Mouse (Mus musculus) hematopoietic stem cell, adult 5-6 weeks (primary cell): ENCODE results near the gene Allc. TPM values are rescaled to one million over a fixed set of nuclear protein-coding genes. Genes with fewer than 3 reads are reported as not detected.
A peak's percentile ranks its signal among the peaks of the same experiment; 100 is the strongest.

Source experiments
- ATAC-seq, 2 experiments: fragments of 125-278 bp in 1 of 2; replicated peaks in 1 of 2; 2 replicates each; pipeline ENCODE4 v1.8.0; 2016 to 2017; ENCODE audit warnings: inconsistent platforms in 2 of 2, mild to moderate bottlenecking in 2 of 2, moderate number of reproducible peaks in 2 of 2, low read depth in 1 of 2, moderate TSS enrichment in 1 of 2; ENCODE audit not compliant: low FRiP score in 2 of 2, poor library complexity in 2 of 2, severe bottlenecking in 2 of 2, insufficient read depth in 1 of 2, low TSS enrichment in 1 of 2
- total RNA-seq: library from RNA; stranded (forward); fragments of 172-1452, 232-1000 nt; gene quantifications from 2 replicates; pipeline ENCODE4 v1.2.3, GENCODE M21; 2017

Allc gene
- total RNA-seq = not detected in 2 replicates

DNA sequence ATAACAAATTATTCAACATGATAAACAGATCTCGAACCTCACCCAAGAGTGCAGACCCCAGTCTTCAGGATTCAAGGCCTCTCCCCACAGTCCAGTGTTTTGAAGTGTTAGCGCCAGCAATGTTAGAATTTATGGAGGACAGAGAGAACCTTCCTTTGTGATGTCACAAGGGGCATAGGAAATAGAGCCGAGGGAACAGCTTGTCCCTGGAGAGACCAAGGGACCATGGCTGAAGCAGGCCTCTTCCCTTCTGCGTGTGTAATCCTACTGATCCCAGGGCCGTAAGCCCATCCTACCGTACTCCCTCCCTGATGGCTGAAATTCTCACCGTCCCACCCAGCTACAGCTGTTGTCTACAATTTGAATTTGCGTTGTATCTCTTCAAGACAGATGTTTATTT, at the start of gene Allc:
Gene Allc (minus strand): TSS at position 101 of the 400 bp plus-strand sequence.
- ATAC-seq = no peak

DNA sequence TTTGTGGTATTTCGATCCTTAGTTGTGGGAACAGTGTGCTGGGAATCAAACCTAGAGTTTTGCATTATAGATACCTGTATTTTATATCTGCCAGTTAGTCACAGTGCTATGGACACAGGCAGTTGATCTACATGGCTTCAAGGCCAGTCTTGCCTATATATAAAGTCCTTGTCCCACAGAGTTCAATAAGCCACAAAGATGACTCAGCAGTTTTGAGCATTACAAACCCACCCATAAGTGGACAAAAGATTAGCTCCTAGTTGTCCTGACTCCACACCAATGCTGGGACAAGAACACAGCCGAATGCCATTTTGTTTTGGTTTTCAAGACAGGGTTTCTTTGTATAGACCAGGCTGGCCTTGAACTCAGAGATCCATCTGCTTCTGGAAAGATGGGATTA, 46.1 kb upstream of the Allc start:
- no peak for ATAC-seq

DNA sequence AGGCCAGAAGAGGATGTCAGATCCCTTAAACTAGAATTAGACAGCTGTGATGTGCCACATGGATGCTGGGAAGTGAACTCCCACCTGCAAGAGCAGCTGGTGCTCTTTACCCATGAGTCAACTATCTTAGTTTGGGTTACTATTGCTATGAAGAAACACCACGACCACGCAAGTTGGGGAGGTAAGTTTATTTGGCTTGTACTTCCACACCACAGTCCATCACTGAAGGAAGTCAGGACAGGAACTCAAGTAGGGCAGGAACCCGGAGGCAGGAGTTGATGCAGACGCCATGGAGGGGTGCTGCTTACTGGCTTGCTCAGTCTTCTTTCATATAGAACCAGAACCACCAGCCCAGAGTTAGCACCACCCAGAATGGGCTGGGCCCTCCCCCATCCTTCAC, 44.8 kb upstream of the Allc start:
- no peak for ATAC-seq

DNA sequence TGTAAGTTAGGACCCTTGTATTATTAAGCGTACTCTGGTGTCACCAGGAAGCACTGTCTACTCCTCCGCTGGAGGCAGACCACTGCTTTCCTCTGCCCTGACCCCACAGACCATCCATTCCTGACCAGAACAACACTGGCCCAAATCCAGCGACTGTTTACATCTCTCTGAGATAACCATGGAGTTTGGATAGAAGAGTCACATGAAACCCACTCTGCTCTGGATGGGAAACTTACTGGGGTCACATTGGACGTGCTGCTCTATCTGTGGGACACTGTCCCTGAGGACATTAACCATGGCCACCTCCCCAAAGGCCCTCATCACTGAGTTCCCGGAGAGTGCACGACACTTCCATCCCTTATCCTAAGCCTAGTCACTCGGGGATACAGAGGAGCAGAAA, 43.1 kb upstream of the Allc start:
- ATAC-seq = no peak

DNA sequence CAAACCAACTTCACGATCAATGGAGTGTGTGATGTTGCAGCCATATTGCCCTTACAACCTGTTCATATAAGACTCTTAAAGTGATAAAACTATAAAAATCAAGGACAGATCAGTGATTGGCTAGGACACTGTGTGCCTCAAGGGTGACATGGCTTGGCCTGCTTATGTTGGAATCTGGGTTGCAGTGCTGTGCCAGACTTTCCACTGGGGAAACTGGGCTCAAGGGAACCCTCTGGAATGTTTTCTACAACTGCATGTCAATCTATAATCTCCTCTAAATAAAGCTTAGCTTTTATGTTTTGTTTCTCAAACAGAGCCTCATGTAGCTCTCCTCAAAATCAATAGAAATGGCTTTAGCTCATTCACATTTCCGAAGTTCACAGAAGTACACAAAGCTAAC, 41.9 kb upstream of the Allc start:
- ATAC-seq = no peak

DNA sequence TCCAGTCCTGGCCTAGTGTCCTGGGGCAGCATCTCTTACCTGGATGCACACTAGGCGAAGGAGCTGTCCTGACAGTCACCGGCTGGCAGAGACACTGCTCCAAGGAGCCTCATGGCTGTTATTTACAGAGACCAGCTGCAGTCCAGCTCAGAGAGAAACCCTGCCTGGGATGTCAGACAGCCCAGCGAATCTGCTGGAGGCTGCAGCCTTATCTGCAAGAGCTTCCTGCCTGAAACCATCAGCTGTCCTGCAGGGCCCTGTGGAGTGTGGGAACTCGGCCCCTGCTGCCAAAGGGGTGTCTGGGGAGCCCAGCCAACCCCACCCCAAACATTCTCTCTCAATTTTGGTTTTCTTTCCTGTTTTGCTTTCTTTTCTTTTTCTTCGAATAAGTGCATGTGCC, 40.9 kb upstream of the Allc start, which contains the start of gene Colec11:
Gene Colec11 (minus strand): TSS at position 183 of the 400 bp plus-strand sequence.
- ATAC-seq = no peak

DNA sequence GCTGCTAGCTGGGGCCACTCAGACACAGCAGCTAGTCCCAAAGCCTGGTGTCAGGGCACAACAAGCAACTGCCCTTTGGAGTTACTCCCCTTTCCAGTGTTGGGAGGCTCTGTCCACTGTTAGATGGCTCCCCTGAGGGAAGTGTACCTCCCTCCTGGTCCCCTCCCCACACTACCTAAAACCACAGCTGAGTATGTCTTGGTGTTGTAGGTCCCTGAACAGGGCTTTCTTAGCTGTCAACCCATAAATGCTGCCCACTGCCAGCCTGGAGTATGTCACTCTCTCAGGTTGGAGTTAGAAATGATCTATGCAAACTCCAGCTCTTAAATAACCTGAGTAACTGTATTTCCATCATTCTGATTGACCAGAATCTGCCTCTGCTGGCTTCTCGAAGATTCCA, 40.3 kb upstream of the Allc start:
- ATAC-seq = no peak

DNA sequence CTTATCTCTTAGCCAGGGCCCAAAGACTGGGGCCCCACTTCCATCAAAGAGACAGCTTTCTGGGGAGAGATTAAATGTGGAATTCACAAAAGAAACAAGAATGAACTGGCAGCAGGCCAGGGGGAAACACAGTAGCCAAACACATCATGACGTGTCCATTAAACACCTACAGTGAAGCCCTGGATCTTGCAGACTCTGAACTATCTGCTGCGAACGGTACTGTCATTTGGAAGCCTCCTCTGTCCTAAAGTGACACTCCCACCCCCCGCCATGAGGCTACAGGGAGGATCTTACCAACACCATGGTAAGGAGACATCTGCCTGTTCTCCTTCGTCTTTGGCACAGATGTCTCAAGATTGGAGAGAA, 39.8 kb upstream of the Allc start:
- ATAC-seq = no peak

DNA sequence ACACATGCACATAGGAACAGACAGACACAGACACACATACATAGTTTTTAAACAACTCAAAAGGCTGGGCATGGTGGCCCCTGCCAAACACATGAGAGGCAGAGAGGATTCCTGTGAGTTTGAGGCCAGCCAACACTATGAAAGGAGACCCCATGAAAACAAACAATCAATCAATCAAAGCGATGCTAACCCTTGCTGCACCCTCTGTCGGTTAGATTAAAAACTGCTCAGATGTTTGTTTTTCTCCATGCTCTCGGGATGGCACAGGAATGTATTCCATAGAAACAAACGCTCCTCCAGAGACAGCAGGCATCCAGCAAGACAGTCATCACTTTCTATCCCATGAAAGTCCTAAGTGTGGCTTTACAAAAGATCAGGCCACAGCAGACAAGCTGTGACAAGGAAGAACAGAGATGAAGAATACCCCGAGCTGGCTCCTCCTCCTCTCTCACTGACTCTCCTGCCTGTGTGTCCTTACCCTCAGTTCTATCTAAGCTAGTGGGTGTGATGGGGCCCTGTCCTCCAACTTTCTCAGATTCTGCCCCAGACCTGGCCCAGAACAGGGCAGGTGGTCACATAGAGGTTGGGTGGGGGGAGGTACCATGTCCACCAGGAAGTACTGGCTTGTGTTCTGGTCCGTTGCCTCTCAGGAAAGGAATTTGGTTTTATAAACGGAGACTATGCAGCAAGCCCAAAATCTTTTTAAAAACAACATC, 39.3 kb upstream of the Allc start:
- ATAC-seq = 0 out of 4 replicates have a peak, but pooled peaks of 1 of the 2 experiments have one; percentile 9

DNA sequence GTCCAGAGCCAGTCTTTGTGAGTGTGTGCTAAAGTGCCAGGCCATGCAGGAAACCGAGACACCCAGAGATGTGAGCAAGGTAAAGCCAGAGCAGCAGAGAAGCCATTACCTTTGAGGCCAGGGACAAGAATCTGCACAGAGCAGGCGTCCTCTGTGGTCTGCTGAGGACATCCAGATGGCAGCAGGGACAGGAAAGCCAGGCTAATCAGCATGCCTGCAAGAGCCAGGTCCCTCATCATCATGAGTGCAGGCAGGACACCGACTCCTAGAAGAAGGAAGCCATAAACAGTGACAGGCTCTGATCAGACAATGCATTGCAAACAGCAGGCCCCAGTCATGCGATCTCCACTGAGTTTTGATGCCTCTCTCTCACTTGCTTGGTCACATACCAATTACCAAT, 35.0 kb upstream of the Allc start:
- no peak for ATAC-seq

DNA sequence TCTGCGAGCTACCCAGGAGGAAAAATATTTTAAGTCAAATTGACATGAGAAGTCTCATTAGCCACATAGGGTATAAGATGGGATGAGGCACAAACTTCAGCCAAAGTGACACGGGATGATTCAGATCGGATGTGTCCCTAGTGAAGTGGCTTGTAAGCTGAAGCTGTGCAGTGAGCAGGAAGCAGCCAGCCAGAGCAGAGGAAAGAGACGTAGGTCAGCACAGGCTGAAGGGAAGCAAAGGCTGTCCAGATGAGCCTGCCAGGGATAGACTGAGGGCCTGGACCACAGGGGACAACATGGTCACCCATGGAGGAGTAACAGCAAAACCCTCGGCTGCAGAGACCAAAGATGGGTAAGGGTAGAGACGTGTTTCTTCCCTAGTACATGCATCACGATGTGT, 32.1 kb upstream of the Allc start:
- no peak for ATAC-seq

DNA sequence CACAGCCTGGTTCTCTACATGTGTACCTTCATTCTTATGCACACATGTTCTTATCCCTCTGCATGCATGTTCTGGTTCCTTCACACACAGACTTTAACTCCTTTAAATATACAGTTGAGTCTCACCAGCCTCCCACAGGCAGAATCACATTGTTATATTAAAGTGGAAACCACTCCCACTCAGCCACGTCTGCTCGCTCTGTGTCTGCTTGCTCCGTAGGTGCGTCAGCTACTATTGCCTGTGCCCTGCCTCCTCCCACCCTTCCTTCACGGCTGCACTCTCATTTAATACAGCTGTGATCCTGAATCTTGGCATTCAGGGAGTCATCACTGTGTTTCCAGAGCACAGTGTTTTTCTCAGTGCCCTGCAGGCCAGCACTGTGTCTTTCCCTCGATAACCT, 30.1 kb upstream of the Allc start:
- ATAC-seq = no peak

DNA sequence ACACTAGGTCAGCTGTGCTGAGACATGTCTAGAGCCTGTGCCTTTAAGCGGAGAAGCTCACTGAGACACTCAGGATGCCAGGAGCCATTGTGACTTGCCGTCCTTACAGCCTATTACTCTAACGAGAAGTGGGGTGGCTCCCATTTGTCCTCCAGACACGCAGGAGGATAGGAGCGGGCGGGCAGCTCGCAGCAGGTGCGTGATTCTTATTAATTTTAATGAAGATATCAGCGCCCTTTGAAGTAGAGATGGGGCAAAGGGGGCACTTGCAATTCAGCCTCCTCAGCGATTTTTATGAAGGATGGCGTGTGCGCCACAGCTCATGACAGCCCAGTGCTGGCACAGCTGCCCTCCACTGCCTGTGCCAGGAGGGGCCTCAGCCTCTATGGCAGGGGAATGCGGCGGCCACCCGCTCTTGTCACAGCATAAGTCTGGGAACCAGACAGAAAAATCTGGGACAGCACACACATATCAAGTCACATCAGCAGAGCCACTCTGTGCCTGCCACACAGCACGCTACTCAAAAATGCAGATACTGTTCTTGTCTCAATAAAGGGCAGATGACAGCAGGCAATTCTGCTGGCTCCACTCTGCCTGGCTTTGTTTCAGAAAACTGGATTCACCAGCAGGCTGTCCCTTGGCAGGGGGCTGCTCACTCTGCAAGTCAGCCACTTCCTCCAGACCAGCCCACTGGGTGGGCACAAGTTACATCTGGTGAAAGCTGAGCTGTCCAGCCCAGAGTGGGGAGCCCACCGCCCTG, 25.4 kb upstream of the Allc start:
- ATAC-seq = no peak

DNA sequence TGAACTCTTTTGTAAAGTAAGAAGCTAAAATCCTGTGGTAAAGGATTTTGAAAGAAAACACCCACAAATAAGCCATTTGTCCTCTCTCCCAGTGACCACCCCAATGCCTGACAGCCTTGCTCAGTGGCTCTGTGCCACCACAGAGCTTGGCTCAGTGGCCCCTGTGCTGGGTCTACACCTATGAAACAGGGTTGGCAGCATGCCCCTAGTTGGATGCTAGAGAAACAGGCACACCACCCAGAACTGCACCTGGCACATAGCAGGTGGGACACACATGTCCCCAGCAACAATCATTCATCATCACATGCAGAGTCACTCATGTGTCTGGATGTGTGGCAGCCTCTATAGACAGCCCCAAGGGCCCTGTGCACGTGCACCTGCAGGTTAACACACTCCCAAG, 21.2 kb upstream of the Allc start:
- no peak for ATAC-seq

DNA sequence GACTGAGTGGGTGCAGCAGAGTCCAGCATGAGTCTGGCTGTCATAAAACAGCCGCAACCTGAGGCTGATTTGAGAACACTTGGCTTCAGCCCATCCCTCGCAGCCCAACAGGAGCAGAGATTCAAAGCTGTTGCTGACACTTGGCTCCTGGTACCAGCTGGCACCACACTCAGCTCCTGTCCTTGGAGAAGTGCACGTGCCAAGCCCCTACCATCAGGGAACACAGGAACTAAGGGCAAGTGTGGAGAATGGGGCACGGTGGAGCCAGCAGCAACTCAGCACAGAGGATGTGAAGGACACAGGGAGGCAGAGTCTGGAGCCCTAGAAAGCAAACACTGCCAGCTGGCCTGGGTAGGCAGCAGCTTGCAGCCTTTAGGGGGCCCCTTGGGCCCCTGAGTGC, 19.9 kb upstream of the Allc start:
- no peak; a peak in 1 of 4 replicates for ATAC-seq

DNA sequence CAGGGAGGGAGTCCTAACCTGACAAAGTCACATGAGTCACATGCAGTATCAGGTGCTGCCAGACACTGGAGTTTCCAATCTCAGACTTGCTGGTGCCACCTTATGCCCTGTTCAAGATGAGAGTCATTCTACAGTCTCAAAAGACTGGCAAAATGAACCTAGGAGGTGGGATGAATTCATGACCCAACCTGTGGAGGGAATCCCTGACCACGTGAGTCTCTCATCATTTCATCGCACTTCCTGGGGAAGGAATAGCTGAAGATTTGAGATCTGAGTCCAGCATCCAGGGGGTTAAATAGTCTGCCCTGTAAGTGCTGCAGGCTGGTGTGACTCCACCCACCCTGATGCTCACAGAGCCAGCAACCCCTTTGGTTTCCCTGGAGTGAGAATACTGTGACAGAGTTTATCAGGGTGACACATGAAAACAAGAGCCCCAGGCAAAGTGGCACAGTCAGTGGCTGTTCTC, 16.2 kb upstream of the Allc start:
- no peak for ATAC-seq

DNA sequence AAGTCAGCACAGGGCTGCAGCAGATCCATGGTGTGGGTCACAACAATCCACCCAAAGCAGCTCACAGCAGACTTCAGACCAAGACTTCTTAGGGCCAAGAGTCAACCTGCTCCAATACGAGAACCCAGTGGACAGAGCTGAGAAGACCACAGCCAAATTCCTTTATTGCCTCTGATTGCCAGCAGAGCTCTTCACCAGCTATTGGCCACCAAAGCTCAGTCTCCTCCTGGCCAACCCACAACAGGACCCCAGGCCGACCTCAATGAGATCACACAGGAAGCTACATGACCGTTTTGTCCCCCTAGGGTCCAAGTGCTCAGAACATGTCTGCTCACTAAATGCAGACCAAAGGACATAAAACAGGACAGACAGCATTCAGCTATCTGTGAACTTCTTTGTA, 15.8 kb upstream of the Allc start:
- no peak for ATAC-seq

DNA sequence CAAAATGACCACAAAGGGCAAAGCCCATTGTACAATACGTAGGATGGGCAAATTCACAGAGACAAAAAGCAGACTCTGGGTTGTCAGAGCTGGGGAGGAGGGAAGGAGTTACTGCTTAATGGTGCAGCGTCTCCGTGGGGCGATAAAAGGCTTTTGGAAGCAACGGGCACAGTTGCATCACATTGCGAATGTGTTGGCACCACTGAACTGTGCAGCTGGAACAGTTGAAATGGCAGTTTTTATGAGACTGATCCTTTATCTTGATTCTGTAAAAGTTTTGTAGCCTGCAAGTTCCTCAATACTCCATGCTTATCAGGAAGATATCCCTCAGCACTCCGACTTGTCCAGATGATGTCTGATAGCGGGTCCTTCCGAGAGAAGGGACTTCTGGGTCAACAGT, 15.4 kb upstream of the Allc start:
- no peak for ATAC-seq

DNA sequence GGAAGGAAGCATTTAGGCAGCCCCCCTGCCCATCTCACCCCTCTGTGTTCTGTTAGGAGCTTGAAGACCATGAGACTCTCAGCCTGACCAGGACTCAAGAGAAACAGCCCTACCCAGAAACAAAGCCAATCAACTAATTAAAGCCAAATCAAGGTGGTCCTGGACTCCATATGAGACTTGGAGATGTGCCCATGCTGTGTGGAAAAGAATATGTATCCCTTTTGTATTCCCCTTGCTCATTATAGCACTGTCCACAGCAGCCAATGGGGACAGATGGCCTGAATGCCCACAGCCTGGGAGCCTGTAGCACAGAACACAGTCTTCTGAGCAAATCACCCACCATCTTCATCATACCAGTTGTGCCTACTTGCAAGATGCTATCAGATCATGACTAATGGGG, 14.5 kb upstream of the Allc start:
- no peak for ATAC-seq
